ENCODE assay signal across 8 mouse cellular contexts in the genomic region with DNA sequence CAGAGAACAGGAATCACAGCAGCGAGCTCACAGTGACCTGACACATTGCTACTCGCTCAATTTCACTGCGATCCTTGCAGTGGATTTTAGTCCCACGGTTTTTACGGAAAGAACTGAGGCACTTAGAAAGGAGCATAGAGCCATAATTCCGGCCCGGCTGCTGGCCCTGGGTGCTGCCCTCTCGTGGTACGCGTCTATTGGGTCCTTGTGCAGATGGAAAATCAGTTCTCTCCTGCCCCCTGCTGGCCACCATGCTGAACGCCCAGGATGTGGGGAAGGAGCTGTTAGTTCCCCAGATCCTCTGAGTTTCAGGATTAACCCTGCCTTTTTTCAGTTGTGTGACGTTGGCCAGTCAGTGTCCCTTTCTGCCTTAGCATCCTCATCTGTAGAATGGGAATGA. TPM values are rescaled to one million over a fixed set of nuclear protein-coding genes. Genes with fewer than 3 reads are reported as not detected.
DNase-seq lines count a peak whose midpoint lies in the region; ATAC-seq lines count a peak whose summit lies in the region.

No protein-coding gene starts in this region.

- peaks cover 4% of the 10 kb centered on the region for H3K36me3 ChIP-seq in erythroblast, embryonic 14.5 days (ENCODE audit: control insufficient read depth)
- H3K36me3 ChIP-seq in heart, embryonic 12.5 days = peaks cover 5% of the 10 kb centered on the region; the same call in 1 of the 2 replicates
- 0 out of 2 replicates have a peak, but pooled peaks cover under 1% of the 10 kb centered on the region for H3K36me3 ChIP-seq in liver, embryonic 12.5 days
- no peaks in the 10 kb centered on the region for H3K36me3 ChIP-seq in splenic B cell, adult 2 months (ENCODE audit: control insufficient read depth, insufficient read depth, low read length, poor library complexity, severe bottlenecking)

- DNase-seq in brain, embryonic 18.5 days (ENCODE audit: low read depth, low spot score) = peak; percentile 79
- DNase-seq in kidney, postnatal 10 days = peak; percentile 97
- DNase-seq in naive thymus-derived CD4-positive, alpha-beta T cell, adult 2 months (ENCODE audit: low read depth) = peak; percentile 96
- peak; percentile 95 for DNase-seq in splenic B cell, adult 2 months (ENCODE audit: low read depth, low spot score)

- H3K9me3 ChIP-seq in erythroblast, embryonic 14.5 days (ENCODE audit: control insufficient read depth, low read length) = no peaks in the 10 kb centered on the region
- H3K9me3 ChIP-seq in heart, embryonic 12.5 days (replicated peaks) = no peaks in the 10 kb centered on the region
- no peaks in the 10 kb centered on the region for H3K9me3 ChIP-seq in liver, embryonic 12.5 days (replicated peaks)

- no peak overlapping the region for H3K27ac ChIP-seq in heart, embryonic 12.5 days (ENCODE audit: poor library complexity, severe bottlenecking)
- H3K27ac ChIP-seq in liver, embryonic 12.5 days = no peak overlapping the region

- H3K4me3 ChIP-seq in erythroblast, embryonic 14.5 days (replicated peaks) = peak overlapping the region; percentile 44
- peak overlapping the region; percentile 18 for H3K4me3 ChIP-seq in heart, embryonic 12.5 days
- H3K4me3 ChIP-seq in liver, embryonic 12.5 days = peak overlapping the region; percentile 43

- H3K4me1 ChIP-seq in erythroblast, embryonic 14.5 days (ENCODE audit: control insufficient read depth) = peaks cover 48% of the 10 kb centered on the region
- peaks cover 26% of the 10 kb centered on the region for H3K4me1 ChIP-seq in heart, embryonic 12.5 days (replicated peaks)
- peaks cover 43% of the 10 kb centered on the region for H3K4me1 ChIP-seq in liver, embryonic 12.5 days

- 3% methylated on average over 12 of the region's 12 CpGs for WGBS in heart, embryonic 12.5 days
- 1% methylated on average over 12 of the region's 12 CpGs for WGBS in liver, embryonic 12.5 days (ENCODE audit: insufficient replicate concordance)

- H3K27me3 ChIP-seq in erythroblast, embryonic 14.5 days (ENCODE audit: control insufficient read depth) = peaks cover 40% of the 10 kb centered on the region
- peaks cover 46% of the 10 kb centered on the region for H3K27me3 ChIP-seq in heart, embryonic 12.5 days (replicated peaks)
- H3K27me3 ChIP-seq in liver, embryonic 12.5 days (replicated peaks) = peaks cover 47% of the 10 kb centered on the region
- no peaks in the 10 kb centered on the region for H3K27me3 ChIP-seq in splenic B cell, adult 2 months (ENCODE audit: control insufficient read depth, insufficient read depth, low read length, poor library complexity, severe bottlenecking)

- peak overlapping the region; percentile 58 for H3K4me2 ChIP-seq in heart, embryonic 12.5 days
- H3K4me2 ChIP-seq in liver, embryonic 12.5 days = peak overlapping the region; percentile 73

- no peak overlapping the region for H3K9ac ChIP-seq in heart, embryonic 12.5 days
- H3K9ac ChIP-seq in liver, embryonic 12.5 days = peak overlapping the region; percentile 32; the same call in 1 of the 2 replicates

- peak; percentile 73 for ATAC-seq in CD4-positive, CD25-positive, alpha-beta regulatory T cell, adult 4 months
- ATAC-seq in heart, embryonic 12.5 days (ENCODE audit: insufficient number of reproducible peaks, low FRiP score) = peak; percentile 48; the same call in 1 of the 2 replicates
- ATAC-seq in liver, embryonic 12.5 days = peak; percentile 27; the same call in 1 of the 2 replicates

RNA-seq across cellular contexts. Expression of gene Cyth2, which starts 13.0 kb away (rescaled TPM):
- polyA plus RNA-seq in CD4-positive, CD25-positive, alpha-beta regulatory T cell, adult 4 months (2017; shearing (Covaris generic)) = 10 to 100 TPM; 20.8 to 21.4 TPM
- polyA plus RNA-seq in erythroblast, embryonic 14.5 days (2012) = 21.7 and 22.4 TPM in 2 replicates
- polyA plus RNA-seq in heart, embryonic 12.5 days (2016; fragmentation: Nextera tagmentation; extraction: Ambion mirVana) = 108 and 115 TPM in 2 replicates
- polyA plus RNA-seq in liver, embryonic 12.5 days (2016; fragmentation: Nextera tagmentation; extraction: Ambion mirVana) = 47.1 and 54.2 TPM in 2 replicates

RNA-seq across cellular contexts. Expression of gene Sult2b1, which starts 16.9 kb away (rescaled TPM):
- polyA plus RNA-seq in CD4-positive, CD25-positive, alpha-beta regulatory T cell, adult 4 months (2017; shearing (Covaris generic)) = 1 to 10 TPM; 3.1 to 5.2 TPM
- 0.04 TPM in 1 of 2 replicates, not detected in the other for polyA plus RNA-seq in erythroblast, embryonic 14.5 days (2012)
- 0.23 and 0.40 TPM in 2 replicates for polyA plus RNA-seq in heart, embryonic 12.5 days (2016; fragmentation: Nextera tagmentation; extraction: Ambion mirVana)
- polyA plus RNA-seq in liver, embryonic 12.5 days (2016; fragmentation: Nextera tagmentation; extraction: Ambion mirVana) = 0.77 and 0.81 TPM in 2 replicates

RNA-seq across cellular contexts. Expression of gene Lmtk3, which starts 17.8 kb away (rescaled TPM):
- polyA plus RNA-seq in CD4-positive, CD25-positive, alpha-beta regulatory T cell, adult 4 months (2017; shearing (Covaris generic)) = not detected
- polyA plus RNA-seq in erythroblast, embryonic 14.5 days (2012) = 0.01 and 0.04 TPM in 2 replicates
- 0.53 and 0.86 TPM in 2 replicates for polyA plus RNA-seq in heart, embryonic 12.5 days (2016; fragmentation: Nextera tagmentation; extraction: Ambion mirVana)
- 0.10 and 0.32 TPM in 2 replicates for polyA plus RNA-seq in liver, embryonic 12.5 days (2016; fragmentation: Nextera tagmentation; extraction: Ambion mirVana)

RNA-seq across cellular contexts. Expression of gene Kcnj14, which starts 23.2 kb away (rescaled TPM):
- polyA plus RNA-seq in CD4-positive, CD25-positive, alpha-beta regulatory T cell, adult 4 months (2017; shearing (Covaris generic)) = not detected
- polyA plus RNA-seq in erythroblast, embryonic 14.5 days (2012) = 0.02 and 0.04 TPM in 2 replicates
- 0.63 and 0.70 TPM in 2 replicates for polyA plus RNA-seq in heart, embryonic 12.5 days (2016; fragmentation: Nextera tagmentation; extraction: Ambion mirVana)
- polyA plus RNA-seq in liver, embryonic 12.5 days (2016; fragmentation: Nextera tagmentation; extraction: Ambion mirVana) = 0.27 and 0.50 TPM in 2 replicates

RNA-seq across cellular contexts. Expression of gene Grwd1, which starts 29.4 kb away (rescaled TPM):
- polyA plus RNA-seq in CD4-positive, CD25-positive, alpha-beta regulatory T cell, adult 4 months (2017; shearing (Covaris generic)) = 10 to 100 TPM; 26.2 to 36.3 TPM
- polyA plus RNA-seq in erythroblast, embryonic 14.5 days (2012) = 1.1 and 1.4 TPM in 2 replicates
- polyA plus RNA-seq in heart, embryonic 12.5 days (2016; fragmentation: Nextera tagmentation; extraction: Ambion mirVana) = 43.9 and 46.6 TPM in 2 replicates
- 61.4 and 67.0 TPM in 2 replicates for polyA plus RNA-seq in liver, embryonic 12.5 days (2016; fragmentation: Nextera tagmentation; extraction: Ambion mirVana)
